11 mouse cellular contexts compared by ENCODE assay signal in genomic region chr11:81595235-81595634, GRCm38 (mm10).
DNase-seq lines count a peak whose midpoint lies in the region; ATAC-seq and TF ChIP-seq lines count a peak whose summit lies in the region.
"Had no signal": no experiment of that assay in that cellular context is flagged by ENCODE, and none has a peak within 500 bp of the region (broad histone marks: within the 10 kb centered on the region; RNA-seq: fewer than 3 reads in every experiment).

No protein-coding gene starts in this region.

- TF ChIP-seq CTCF in layer of hippocampus, adult 2 months (conservative IDR thresholded peaks at IDR 0.05), result no peak

- no peaks in the 10 kb centered on the region for H3K36me3 ChIP-seq in heart, embryonic 13.5 days
- H3K36me3 ChIP-seq: embryonic facial prominence, embryonic 13.5 days; midbrain, embryonic 10.5 days; neural tube, embryonic 13.5 days had no signal

- no peak for DNase-seq in heart, adult 8-10 months (ENCODE audit: low spot score)
- DNase-seq in layer of hippocampus, adult 2 months (ENCODE audit: low spot score in 2 of 2), result peak; percentile 49 to 76
- DNase-seq in layer of hippocampus, postnatal 14 days (ENCODE audit: low spot score in 2 of 2), result no peak
- peak; percentile 37 for DNase-seq in NIH3T3 (ENCODE audit: low read depth)
- DNase-seq in layer of hippocampus, adult 9-10 months (ENCODE audit: low spot score), result peak; percentile 51
- DNase-seq in gastrocnemius, postnatal 14 days, result no peak
- DNase-seq: cerebellum, adult 11-12 months had no signal

- no peak overlapping the region for H3K4me3 ChIP-seq in heart, embryonic 13.5 days
- H3K4me3 ChIP-seq in layer of hippocampus, adult 2 months, result no peak overlapping the region
- H3K4me3 ChIP-seq: embryonic facial prominence, embryonic 13.5 days; midbrain, embryonic 10.5 days; neural tube, embryonic 13.5 days had no signal

- peak overlapping the region; percentile 57 for H3K27ac ChIP-seq in heart, embryonic 13.5 days (replicated peaks)
- H3K27ac ChIP-seq in layer of hippocampus, adult 2 months, result no peak overlapping the region
- H3K27ac ChIP-seq: embryonic facial prominence, embryonic 13.5 days; midbrain, embryonic 10.5 days; neural tube, embryonic 13.5 days had no signal

- no peaks in the 10 kb centered on the region for H3K9me3 ChIP-seq in heart, embryonic 13.5 days
- H3K9me3 ChIP-seq: embryonic facial prominence, embryonic 13.5 days; midbrain, embryonic 10.5 days; neural tube, embryonic 13.5 days had no signal

- no peak overlapping the region for H3K4me2 ChIP-seq in heart, embryonic 13.5 days
- H3K4me2 ChIP-seq: embryonic facial prominence, embryonic 13.5 days; neural tube, embryonic 13.5 days had no signal

- WGBS in heart, embryonic 13.5 days, result 43% methylated on average over 2 of the region's 2 CpGs

- H3K27me3 ChIP-seq in heart, embryonic 13.5 days (replicated peaks), result 0 out of 2 replicates have a peak, but pooled peaks cover 3% of the 10 kb centered on the region
- H3K27me3 ChIP-seq: embryonic facial prominence, embryonic 13.5 days; neural tube, embryonic 13.5 days had no signal

- intact Hi-C loops in gastrocnemius, postnatal 14 days (cut with DNase I; ENCODE audit: low total_unique reads), result no loop called here

- 0 out of 2 replicates have a peak, but pooled peaks have one; percentile 25 for ATAC-seq in heart, embryonic 13.5 days (ENCODE audit: extremely low read depth, insufficient number of reproducible peaks, low FRiP score, low TSS enrichment)

- peaks cover 31% of the 10 kb centered on the region for H3K4me1 ChIP-seq in heart, embryonic 13.5 days
- H3K4me1 ChIP-seq: embryonic facial prominence, embryonic 13.5 days; midbrain, embryonic 10.5 days; neural tube, embryonic 13.5 days had no signal

- H3K9ac ChIP-seq in heart, embryonic 13.5 days, result no peak overlapping the region
- H3K9ac ChIP-seq: embryonic facial prominence, embryonic 13.5 days; neural tube, embryonic 13.5 days had no signal

Comparison
In these comparisons a context has a peak if more than half of its experiments do, and no peak if none do; other contexts are left out.
1. DNase-seq: peak in layer of hippocampus, adult 2 months (2 of 2), NIH3T3 (single experiment) and layer of hippocampus, adult 9-10 months (single experiment); none in heart, adult 8-10 months (single experiment), layer of hippocampus, postnatal 14 days (0 of 2) and gastrocnemius, postnatal 14 days (single experiment).